Mouse (Mus musculus) intestine, embryonic 16.5 days (tissue): ENCODE data around the gene Sit1. TPM values are rescaled to one million over a fixed set of nuclear protein-coding genes. Genes with fewer than 3 reads are reported as not detected.

ENCODE experiments used
- ATAC-seq: fragments of 200-750 bp; cut with Nextera tagmentation; 2 replicates; pipeline ENCODE4 v1.8.0; 2017; ENCODE audit warnings: moderate TSS enrichment, moderate library complexity
- H3K27ac ChIP-seq: fragments of 300-500 bp; sonication (generic); 2 replicates; pipeline ENCODE4 v1.5.1; 2014; ENCODE audit warnings: mild to moderate bottlenecking, low read length
- H3K27me3 ChIP-seq: fragments of 300-500 bp; sonication (generic); replicated peaks from 2 replicates; pipeline ENCODE4 v1.6.1; 2014; ENCODE audit warnings: low read length, control low read depth, mixed read lengths; ENCODE audit not compliant: control insufficient read depth, insufficient read depth
- H3K36me3 ChIP-seq: fragments of 300-500 bp; sonication (generic); 2 replicates; pipeline ENCODE4 v1.6.1; 2014; ENCODE audit warnings: low read length, control low read depth; ENCODE audit not compliant: control insufficient read depth, insufficient read depth
- H3K4me1 ChIP-seq: fragments of 300-500 bp; sonication (generic); 2 replicates; pipeline ENCODE4 v1.6.1; 2014; ENCODE audit warnings: low read length, control low read depth, mixed read lengths; ENCODE audit not compliant: control insufficient read depth, insufficient read depth
- H3K4me2 ChIP-seq: fragments of 300-500 bp; sonication (generic); 2 replicates; pipeline ENCODE4 v1.6.1; 2014; ENCODE audit warnings: low read depth, low read length, control low read depth
- H3K4me3 ChIP-seq: fragments of 300-500 bp; sonication (generic); 2 replicates; pipeline ENCODE4 v1.5.1; 2014; ENCODE audit warnings: mild to moderate bottlenecking, low read length
- H3K9ac ChIP-seq: fragments of 300-500 bp; sonication (generic); 2 replicates; pipeline ENCODE4 v1.6.1; 2014; ENCODE audit warnings: low read depth, low read length
- H3K9me3 ChIP-seq: fragments of 300-500 bp; sonication (generic); 2 replicates; pipeline ENCODE4 v1.6.1; 2016; ENCODE audit warnings: low read length, control low read depth; ENCODE audit not compliant: control insufficient read depth
- WGBS: fragments of 180-500 bp; shearing (Covaris S2); extraction: QIAGEN DNeasy Blood & Tissue Kit; methylation state at CpG from one replicate; pipeline ENCODE4 v1.1.7; 2014; 5-methylcytosine and 5-hydroxymethylcytosine counted together
- polyA plus RNA-seq: library from polyadenylated mRNA; unstranded; fragments of >200 nt; fragmentation: Nextera tagmentation; extraction: Ambion mirVana; gene quantifications from 2 replicates; pipeline ENCODE4 v1.2.1, GENCODE M21; 2015

Gene Sit1
- polyA plus RNA-seq, 1 experiment from 2014 or later, result not detected

DNA sequence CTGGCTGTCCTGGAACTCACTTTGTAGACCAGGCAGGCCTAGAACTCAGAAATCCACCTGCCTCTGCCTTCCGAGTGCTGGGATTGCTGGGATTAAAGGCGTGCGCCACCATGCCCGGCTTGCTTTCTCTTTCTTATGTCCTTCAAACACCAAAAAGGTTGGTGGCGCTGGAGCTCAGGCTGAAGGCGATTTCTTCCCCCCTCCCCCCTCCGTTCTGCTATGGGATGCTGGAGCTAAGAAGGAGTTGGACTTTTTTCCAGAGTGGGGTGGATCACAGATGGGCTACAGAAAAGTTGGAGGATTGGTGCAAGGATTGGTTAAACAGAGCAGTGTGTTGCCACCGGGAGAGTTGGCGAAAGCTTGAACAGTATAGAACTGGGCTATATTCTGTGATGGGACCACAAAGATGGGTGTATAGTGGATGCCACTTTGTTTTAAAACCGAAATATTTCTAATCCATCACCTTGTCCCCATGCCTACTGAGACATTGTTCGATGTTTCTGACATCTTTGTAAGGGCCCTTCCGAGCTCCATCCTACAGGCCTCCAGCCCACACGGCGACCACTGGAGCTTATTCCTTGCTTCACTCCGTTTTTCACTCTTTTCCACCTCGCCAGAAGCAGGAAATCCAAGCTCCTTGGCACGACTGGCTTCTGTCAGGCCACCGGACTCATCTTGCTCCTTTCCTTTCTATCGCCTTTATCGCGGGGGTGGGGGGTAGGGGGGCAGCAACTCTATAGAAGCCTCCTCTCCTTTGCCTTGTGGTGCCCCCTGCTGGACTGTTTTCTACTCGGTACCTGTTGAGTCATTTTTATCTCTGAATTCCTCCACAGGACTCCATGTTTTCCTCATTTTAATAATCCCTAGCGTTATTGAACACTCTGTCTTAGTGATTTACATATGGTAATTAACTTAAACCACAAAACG lies 4.4 kb downstream of the Sit1 start:
- 51% methylated on average over 24 of the region's 24 CpGs for WGBS
- no peak overlapping the region for H3K27ac ChIP-seq
- H3K9me3 ChIP-seq, result no peaks in the 10 kb centered on the region
- no peaks in the 10 kb centered on the region for H3K27me3 ChIP-seq
- no peak overlapping the region for H3K4me2 ChIP-seq
- H3K4me3 ChIP-seq, result no peak overlapping the region
- ATAC-seq, result no peak
- 0 out of 2 replicates have a peak, but pooled peaks cover 5% of the 10 kb centered on the region for H3K4me1 ChIP-seq
- H3K36me3 ChIP-seq, result no peaks in the 10 kb centered on the region
- H3K9ac ChIP-seq, result no peak overlapping the region

DNA sequence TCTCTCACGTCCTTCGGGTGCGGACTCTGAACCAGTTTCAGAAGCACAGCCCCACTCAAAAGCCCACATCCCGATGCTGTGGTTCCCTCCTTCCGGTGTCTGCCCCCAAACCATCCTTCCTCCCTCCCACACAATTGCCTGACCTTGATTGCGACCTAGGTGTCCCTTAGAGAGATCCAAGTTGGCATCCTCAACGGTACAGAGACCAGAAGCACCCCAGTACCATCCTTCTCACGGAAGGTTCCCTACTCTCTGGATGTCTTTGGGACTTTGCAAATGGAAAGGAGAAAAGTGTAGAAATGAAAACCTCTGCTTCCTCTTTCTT lies 5.0 kb downstream of the Sit1 start:
- peak overlapping the region; percentile 50 for H3K9ac ChIP-seq
- H3K4me1 ChIP-seq, result 0 out of 2 replicates have a peak, but pooled peaks cover 5% of the 10 kb centered on the region
- peak overlapping the region; percentile 35 for H3K4me3 ChIP-seq
- H3K36me3 ChIP-seq, result no peaks in the 10 kb centered on the region
- WGBS, result 44% methylated on average over 8 of the region's 8 CpGs
- no peaks in the 10 kb centered on the region for H3K9me3 ChIP-seq
- ATAC-seq, result peak; percentile 14; the same call in 1 of the 2 replicates
- H3K4me2 ChIP-seq, result peak overlapping the region; percentile 54
- H3K27ac ChIP-seq, result no peak overlapping the region
- H3K27me3 ChIP-seq, result no peaks in the 10 kb centered on the region

DNA sequence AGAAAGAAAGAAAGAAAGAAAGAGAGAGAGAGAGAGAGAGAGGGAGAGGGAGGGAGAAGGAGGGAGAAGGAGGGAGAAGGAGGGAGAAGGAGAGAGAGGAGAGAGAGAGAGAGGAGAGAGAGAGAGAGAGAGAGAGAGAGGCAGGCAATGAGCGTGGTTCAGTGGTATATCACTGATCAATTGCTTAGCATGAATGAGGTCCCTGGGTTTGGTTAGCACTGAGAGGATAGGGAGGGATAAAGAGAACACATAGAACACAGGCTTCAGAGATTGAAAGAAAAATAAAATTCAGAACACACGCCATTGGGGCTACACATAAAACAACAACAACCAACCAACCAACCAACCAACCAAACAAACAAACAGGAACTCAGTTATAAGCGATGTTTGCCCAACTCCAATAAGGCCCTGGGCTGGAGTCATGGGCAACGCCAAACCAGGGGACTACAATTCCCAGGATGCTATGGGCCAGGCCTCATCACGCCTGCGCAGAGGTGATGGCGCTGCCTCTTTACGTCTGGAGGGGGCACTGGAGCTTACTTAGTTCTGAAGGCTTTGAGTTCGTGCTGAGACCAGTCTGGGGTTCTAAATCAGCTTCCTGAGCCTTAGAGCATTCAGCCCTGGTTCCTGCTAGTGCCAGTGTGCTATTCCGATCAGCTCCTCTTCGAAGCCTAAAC lies 5.5 kb downstream of the Sit1 start:
- H3K36me3 ChIP-seq, result no peaks in the 10 kb centered on the region
- 0 out of 2 replicates have a peak, but pooled peaks cover 5% of the 10 kb centered on the region for H3K4me1 ChIP-seq
- H3K9ac ChIP-seq, result peak overlapping the region; percentile 50
- peak; percentile 81 for ATAC-seq
- H3K27me3 ChIP-seq, result no peaks in the 10 kb centered on the region
- H3K27ac ChIP-seq, result no peak overlapping the region
- 19% methylated on average over 11 of the region's 11 CpGs for WGBS
- peak overlapping the region; percentile 54 for H3K4me2 ChIP-seq
- H3K9me3 ChIP-seq, result no peaks in the 10 kb centered on the region
- H3K4me3 ChIP-seq, result peak overlapping the region; percentile 35

DNA sequence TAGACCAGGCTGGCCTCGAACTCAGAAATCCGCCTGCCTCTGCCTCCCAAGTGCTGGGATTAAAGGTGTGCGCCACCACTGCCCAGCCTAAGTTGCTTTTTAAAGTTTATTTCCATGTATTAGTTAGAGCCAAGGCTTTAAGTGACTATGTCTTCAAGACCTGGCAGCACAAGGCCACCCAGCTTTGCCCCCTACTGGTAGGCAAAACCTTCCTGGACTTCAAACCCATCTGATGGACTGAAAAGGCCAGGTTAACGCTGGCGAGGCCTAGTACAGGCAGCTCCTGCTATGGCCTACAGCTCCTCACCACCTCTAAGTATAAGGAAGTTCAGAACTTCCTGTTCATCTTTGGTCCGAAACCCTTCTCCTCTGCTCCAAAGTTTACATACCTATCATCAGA lies 6.9 kb downstream of the Sit1 start:
- WGBS, result 84% methylated on average over 6 of the region's 6 CpGs
- Histone ChIP-seq H3K36me3 (no peaks in the 10 kb centered on the region), H3K4me3 (no peak overlapping the region), H3K27me3 (no peaks in the 10 kb centered on the region), H3K9me3 (no peaks in the 10 kb centered on the region), H3K4me1 (no peaks in the 10 kb centered on the region), H3K27ac (no peak overlapping the region), H3K4me2 (no peak overlapping the region), H3K9ac (no peak overlapping the region)
- ATAC-seq, result no peak

DNA sequence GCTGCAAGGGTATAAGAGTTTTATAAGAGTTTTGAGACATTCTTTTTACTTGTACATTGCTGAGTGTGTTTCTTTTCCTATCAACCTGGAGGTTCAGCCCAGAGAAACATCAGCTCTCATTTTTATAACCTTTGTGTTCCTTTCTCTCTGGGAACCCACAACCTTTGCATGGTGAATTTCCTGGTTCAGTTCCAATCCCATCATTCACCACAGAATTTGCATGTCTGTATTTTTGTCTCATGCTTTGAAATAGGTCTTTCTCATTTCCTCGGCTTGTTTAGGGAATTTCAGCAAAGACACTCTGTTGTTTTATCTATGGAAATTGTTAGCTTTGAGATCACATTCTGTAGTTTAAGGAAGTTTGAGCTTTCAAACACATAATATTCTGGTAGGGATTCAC lies 9.9 kb downstream of the Sit1 start:
- 71% methylated on average over 1 of the region's 1 CpGs for WGBS
- Histone ChIP-seq H3K27me3 (no peaks in the 10 kb centered on the region), H3K4me1 (no peaks in the 10 kb centered on the region), H3K27ac (no peak overlapping the region), H3K4me3 (no peak overlapping the region), H3K36me3 (no peaks in the 10 kb centered on the region), H3K9me3 (no peaks in the 10 kb centered on the region), H3K4me2 (no peak overlapping the region), H3K9ac (no peak overlapping the region)
- no peak for ATAC-seq

DNA sequence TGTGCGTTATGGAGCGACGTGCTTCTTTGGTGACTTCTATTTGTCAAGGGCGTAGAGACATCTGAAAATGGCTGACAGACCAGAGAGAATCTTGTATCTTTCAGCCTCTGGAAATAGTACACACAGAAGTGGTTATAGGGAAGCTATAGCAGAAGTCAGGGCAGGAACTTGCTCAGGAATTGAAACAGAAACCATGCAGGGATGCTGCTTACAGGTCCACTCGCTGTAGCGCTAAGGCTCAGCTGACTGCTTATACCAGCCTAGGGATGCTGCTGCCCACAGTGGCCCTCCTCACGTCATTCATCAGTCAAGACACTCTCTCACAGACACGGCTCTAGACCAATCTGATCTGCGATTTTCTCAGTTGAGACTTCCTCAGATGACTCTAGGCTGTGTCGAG lies 13.2 kb downstream of the Sit1 start:
- no peaks in the 10 kb centered on the region for H3K27me3 ChIP-seq
- H3K4me1 ChIP-seq, result no peaks in the 10 kb centered on the region
- no peaks in the 10 kb centered on the region for H3K9me3 ChIP-seq
- no peak overlapping the region for H3K27ac ChIP-seq
- no peak overlapping the region for H3K4me2 ChIP-seq
- H3K4me3 ChIP-seq, result no peak overlapping the region
- H3K9ac ChIP-seq, result no peak overlapping the region
- ATAC-seq, result no peak
- 91% methylated on average over 10 of the region's 10 CpGs for WGBS
- no peaks in the 10 kb centered on the region for H3K36me3 ChIP-seq

DNA sequence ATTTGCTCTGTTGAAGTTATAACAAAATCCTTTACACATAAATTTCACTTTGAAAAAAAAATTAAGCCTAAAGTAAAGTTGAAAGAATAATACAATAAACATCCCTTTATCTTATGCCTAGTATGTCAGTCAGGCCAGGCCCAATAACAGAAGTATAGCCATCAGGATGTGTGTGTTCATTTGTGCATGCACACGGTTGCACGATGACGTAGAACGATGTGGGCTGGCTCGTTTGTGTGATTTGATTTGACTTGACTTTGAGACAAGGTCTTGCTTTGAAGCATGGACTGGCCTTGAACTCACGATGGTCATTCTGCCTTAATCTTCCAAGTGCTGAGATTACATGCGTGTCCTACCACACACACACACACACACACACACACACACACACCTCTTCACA lies 16.7 kb downstream of the Sit1 start:
- H3K4me1 ChIP-seq, result no peaks in the 10 kb centered on the region
- no peaks in the 10 kb centered on the region for H3K27me3 ChIP-seq
- H3K4me3 ChIP-seq, result no peak overlapping the region
- no peak for ATAC-seq
- 94% methylated on average over 7 of the region's 7 CpGs for WGBS
- no peak overlapping the region for H3K9ac ChIP-seq
- no peak overlapping the region for H3K4me2 ChIP-seq
- H3K27ac ChIP-seq, result no peak overlapping the region
- H3K36me3 ChIP-seq, result no peaks in the 10 kb centered on the region
- no peaks in the 10 kb centered on the region for H3K9me3 ChIP-seq

DNA sequence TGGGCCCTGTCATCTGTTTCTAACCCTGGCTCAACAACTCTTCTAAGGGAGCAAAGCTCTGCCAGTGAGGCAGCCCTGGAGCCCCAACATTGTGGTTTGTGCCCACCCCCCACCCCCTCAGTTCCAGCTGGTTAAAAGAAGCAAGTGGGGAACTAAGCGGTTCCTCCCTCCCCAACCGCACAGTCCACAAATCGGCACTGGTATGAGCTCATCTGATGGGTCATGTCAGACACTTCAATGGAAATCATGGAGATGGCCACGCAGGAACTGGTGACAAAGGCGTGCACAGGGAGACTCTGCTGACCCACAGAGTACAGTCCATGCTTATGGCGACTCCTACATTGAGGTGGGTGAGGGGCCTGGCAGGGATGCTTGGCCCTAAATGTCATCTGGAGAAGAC lies 17.6 kb downstream of the Sit1 start:
- ATAC-seq, result no peak

DNA sequence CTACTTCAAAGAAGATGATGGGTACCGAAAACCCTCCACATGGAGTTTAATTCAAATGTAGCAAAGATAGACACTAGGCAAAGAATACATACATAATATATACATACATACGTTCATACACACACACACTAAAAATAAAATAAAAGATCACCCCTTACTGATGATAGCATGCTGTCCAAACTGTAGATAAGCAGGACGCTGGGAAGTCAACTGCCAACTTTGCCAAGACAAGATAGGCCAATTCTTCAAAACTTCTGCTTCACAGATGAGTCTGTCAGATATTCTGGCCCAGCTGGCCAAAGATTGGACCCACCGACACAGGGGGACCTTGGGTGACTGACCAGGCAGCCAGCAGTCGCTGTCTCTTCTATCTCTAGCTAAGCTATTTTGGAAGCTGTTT lies 20.4 kb downstream of the Sit1 start:
- Histone ChIP-seq H3K27ac (no peak overlapping the region), H3K27me3 (no peaks in the 10 kb centered on the region), H3K36me3 (no peaks in the 10 kb centered on the region), H3K4me1 (no peaks in the 10 kb centered on the region), H3K9me3 (no peaks in the 10 kb centered on the region), H3K4me3 (no peak overlapping the region), H3K9ac (no peak overlapping the region), H3K4me2 (no peak overlapping the region)
- 87% methylated on average over 5 of the region's 5 CpGs for WGBS
- no peak for ATAC-seq

More for the DNA sequence above, 17.6 kb downstream of the Sit1 start:
- Histone ChIP-seq H3K9ac (no peak overlapping the region), H3K27me3 (no peaks in the 10 kb centered on the region), H3K9me3 (no peaks in the 10 kb centered on the region), H3K27ac (no peak overlapping the region), H3K4me3 (no peak overlapping the region), H3K4me1 (no peaks in the 10 kb centered on the region), H3K36me3 (no peaks in the 10 kb centered on the region), H3K4me2 (no peak overlapping the region)
- WGBS, result 89% methylated on average over 6 of the region's 6 CpGs
